Mouse (Mus musculus): ENCODE measurements around the gene Kcnk5.

The Kcnk5 gene

GRCm38 (mm10) chr14:20165413-20165812 lies 16.2 kb downstream of the Kcnk5 start:
- no peak for DNase-seq (ENCODE audit: low spot score)

DNA sequence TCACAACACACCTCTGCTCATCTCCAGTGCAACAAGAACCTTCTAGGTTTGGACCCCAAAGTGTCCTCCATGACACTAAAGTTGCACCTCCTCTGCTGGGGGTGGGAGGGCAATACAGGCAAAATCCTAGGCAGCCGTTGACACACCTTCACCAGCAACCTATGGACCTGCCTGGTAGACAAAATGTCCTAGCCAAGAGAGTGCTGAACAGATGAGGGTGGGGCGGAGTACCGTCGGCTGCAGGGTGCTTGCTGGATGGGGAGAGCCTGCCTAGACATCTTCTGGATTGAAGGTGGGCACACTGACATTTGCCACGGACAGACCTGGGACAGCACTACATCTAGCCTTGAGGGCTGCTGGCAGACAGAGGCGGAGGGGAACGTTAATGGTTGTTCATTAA lies 17.2 kb downstream of the Kcnk5 start:
- no peak for DNase-seq (ENCODE audit: low spot score)

DNA sequence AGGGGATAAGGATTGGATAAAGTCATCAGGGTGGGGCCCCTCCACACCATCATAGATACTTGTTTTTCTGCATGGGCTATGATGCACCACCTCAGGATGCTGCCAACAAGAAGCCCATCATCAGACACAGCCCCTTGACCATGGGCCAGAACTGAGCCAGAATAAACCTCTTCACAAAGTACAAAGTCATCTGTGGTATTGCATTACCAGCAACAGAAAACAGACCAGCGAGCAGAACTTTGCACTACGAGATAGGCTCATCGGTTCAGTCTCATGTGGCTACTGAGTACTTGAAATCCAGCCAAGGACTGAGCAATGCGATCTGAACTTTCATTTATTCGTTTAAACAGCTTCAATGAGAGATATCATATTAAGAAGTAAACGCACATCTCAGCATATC lies 18.9 kb downstream of the Kcnk5 start:
- no peak for DNase-seq (ENCODE audit: low spot score)

GRCm38 (mm10) chr14:20158727-20159681 lies 22.6 kb downstream of the Kcnk5 start:
- DNase-seq (ENCODE audit: low spot score) = no peak

DNA sequence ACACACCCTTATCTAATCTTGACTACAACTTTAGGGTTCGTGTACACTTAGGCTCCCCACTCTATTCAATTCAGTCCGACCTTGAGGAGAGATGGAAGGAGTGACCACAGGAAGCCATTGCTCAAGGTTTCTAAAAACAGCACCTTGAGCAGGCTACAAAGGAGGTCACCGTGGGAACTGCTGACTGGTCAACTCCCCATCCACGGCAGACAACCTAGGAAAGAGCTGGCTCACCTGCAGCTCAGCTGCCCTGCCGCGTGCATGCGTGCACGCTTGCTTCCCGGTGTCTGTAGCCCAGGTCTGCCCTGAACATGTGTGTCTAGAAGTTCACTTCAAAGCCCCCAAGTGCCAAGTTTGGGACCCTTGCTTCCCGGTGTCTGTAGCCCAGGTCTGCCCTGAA lies 24.0 kb downstream of the Kcnk5 start:
- DNase-seq (ENCODE audit: low spot score) = no peak

DNA sequence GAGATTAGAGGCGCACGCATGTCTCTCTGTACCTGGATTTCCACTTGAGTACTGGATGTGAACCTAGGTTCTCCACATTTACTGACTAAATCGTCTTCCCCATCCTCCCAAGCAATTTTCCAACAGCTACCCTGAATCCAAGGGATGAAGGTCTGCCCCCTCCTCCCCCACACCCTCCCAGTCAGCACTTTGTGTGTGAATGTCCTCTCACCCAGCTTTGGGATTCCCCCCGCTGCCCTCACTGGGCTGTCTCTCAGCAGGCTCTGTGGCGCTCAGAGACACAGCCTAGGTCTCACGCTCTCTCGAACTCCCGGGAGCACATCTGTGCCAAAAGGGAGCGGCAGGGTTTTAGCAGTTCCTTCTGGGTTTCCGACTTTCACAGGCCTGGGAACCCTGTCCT lies 25.9 kb downstream of the Kcnk5 start:
- DNase-seq (ENCODE audit: low spot score) = no peak

GRCm38 (mm10) chr14:20154937-20155336 lies 26.7 kb downstream of the Kcnk5 start:
- DNase-seq (ENCODE audit: low spot score) = no peak

GRCm38 (mm10) chr14:20154245-20154644 lies 27.4 kb downstream of the Kcnk5 start:
- DNase-seq (ENCODE audit: low spot score) = peak; percentile 49

- DNase-seq (ENCODE audit: low spot score) = no peak
These were observed 32.2 kb downstream of the Kcnk5 start for GRCm38 (mm10) chr14:20149127-20150080.

- no peak for DNase-seq (ENCODE audit: low spot score)
These were observed 33.1 kb downstream of the Kcnk5 start for GRCm38 (mm10) chr14:20148514-20148913.

- no peak for DNase-seq (ENCODE audit: low spot score)
These were observed 33.8 kb downstream of the Kcnk5 start for GRCm38 (mm10) chr14:20147854-20148253.

GRCm38 (mm10) chr14:20144093-20144492 lies 37.5 kb downstream of the Kcnk5 start:
- peak; percentile 54 for DNase-seq (ENCODE audit: low spot score)

GRCm38 (mm10) chr14:20138484-20139355 lies 42.9 kb downstream of the Kcnk5 start, which contains the start of gene Saysd1:
Gene Saysd1, minus strand, starts transcription at chr14:20138534.
- DNase-seq (ENCODE audit: low spot score) = no peak

DNA sequence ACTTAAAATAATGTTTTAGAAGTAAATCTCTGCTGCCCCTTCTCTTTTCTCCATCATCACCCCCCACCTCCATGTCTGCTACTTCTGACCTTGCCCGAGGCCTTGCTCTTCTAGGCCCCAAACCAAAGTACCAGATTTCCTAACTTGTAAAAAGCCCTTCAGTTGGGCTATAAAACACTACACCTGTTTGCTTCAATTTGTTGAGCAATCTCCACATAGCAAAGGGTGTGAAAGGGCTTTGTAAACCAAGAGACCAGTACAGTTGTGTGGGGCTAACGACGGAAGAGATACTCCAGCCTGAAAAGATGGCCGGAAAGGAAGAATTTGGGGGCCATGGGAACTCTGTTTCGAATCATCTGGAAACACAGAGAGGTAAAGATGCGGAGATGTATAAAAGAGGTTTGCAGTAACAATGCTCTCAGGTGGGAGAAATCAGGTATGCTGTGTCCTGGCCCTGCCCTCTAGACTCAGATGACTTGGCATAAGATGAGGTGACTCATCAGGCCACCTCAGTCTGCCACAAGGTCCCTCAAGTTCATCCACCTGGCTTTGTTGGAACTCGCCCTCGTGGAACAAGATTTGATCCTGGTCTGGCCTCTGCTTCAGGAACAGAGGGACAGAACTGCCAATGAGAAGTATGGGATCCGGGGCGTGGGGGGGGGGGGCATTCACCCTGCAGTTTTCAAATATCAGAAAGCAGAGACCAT lies 46.5 kb downstream of the Kcnk5 start:
- no peak for DNase-seq (ENCODE audit: low spot score)

- no peak for DNase-seq (ENCODE audit: low spot score)
These were observed 53.4 kb downstream of the Kcnk5 start for GRCm38 (mm10) chr14:20128162-20128561.

DNA sequence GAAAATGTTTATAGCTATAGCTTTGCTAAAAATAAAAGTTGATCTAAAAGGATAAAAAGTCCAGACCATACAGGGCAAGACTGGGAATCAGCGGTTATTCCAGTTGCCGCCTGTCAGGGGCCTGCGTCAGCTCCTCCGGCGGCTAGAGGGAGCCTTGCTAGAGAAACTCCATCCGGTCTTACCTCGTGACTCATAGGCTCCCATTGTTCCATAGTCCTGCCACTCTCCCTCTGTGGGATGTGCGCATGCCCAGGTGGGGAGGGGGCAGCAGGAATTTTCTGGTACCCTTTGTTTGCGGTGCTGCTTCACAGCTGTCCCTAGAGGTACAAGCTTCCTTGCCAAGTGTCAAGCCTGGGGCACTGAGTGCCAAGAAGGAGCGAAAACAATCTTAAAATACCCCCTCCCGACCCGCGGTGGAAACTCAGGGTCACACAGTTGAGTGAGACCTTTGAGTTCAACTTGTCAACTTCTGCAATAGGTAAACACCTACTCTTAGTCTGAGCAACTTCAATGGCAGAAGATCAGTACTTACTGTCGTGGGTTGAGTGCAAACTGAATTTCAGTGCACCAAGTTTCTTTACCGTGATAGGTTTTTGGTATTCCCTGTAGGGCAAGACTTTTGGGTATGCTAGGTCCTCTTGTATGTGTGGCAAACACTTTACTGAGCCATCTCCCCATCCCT lies 54.1 kb downstream of the Kcnk5 start:
- DNase-seq (ENCODE audit: low spot score) = no peak

GRCm38 (mm10) chr14:20120868-20121267 lies 60.7 kb downstream of the Kcnk5 start:
- no peak for DNase-seq (ENCODE audit: low spot score)

GRCm38 (mm10) chr14:20120012-20120411 lies 61.6 kb downstream of the Kcnk5 start:
- DNase-seq (ENCODE audit: low spot score) = no peak

DNA sequence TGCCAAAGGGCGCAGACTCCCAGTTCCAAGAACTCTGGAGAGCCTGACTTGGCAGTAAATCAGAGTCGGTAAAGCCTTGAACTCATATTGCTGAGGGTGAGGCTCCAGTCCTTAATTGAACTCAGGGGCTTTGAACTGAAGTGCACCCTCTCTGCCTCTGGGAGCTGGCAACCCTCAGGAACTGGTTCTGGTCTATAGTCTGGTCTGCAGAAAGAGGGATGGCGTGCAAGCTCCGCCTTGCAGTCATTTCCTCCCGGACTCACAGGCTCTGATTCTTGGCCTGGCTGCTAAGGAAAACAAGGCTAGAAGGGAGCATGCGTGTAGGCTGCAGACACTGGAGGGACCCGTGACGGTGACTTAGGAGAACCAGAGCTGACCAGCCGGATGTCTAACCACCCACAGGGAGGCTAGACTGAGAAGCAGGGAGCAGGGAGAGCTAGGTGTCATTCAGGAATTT lies 65.4 kb downstream of the Kcnk5 start:
- peak; percentile 51 for DNase-seq (ENCODE audit: low spot score)

DNA sequence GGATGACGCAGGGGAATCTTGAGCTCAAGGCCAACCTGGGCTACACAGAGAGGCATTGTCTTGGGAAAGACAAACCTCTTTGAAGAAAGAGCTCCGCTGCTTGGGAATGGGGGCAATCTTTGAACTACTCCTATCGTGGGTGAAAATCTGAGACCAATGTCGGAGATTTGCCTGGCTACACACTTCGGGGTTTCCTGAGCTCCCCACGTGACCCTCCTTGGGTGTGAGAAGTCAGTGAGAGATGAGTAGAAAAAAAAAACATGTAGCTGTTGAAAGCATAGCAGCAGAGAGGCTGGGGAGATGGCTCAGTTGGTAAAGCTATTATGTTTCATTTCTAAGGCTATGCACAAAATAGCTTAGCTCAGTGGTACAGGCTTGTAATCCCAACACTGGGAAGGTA lies 66.7 kb downstream of the Kcnk5 start:
- no peak for DNase-seq (ENCODE audit: low spot score)

Data from embryo, embryonic 10 days (tissue).